Comparison of ENCODE assay signal across 23 mouse cellular contexts in the genomic region with DNA sequence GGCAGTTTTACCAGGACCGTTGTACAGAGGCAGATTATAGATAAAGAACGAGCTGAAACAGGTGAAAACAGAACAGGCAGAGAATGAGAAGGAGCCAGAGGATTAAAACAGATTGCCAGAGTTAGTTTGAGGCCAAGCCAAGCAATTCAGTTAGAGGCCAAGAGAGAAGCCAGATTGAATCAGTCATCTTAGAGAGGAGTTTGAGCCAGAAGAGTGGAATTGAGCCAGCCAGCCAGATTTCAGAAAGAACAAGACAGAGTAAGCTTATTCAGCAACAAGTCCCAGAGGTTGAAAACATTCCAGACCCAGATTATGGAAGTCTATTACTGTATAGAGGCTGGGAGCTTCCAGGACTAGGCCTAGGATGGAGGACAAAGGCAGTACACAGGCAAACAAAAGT.
A peak's percentile ranks its signal among the peaks of the same experiment; 100 is the strongest.
DNase-seq lines count a peak whose midpoint lies in the region; ATAC-seq and TF ChIP-seq lines count a peak whose summit lies in the region.
"Had no signal": no experiment of that assay in that cellular context is flagged by ENCODE, and none has a peak within 500 bp of the region (broad histone marks: within the 10 kb centered on the region; RNA-seq: fewer than 3 reads in every experiment).

No protein-coding gene starts in this region.

- no peak overlapping the region for H3K4me3 ChIP-seq in forebrain, postnatal 0 days (ENCODE audit: low read depth, low read length)
- no peak overlapping the region for H3K4me3 ChIP-seq in forebrain, embryonic 13.5 days
- H3K4me3 ChIP-seq: embryonic facial prominence, embryonic 12.5 days; embryonic facial prominence, embryonic 15.5 days; gastrocnemius, adult 2 months; hindbrain, embryonic 13.5 days; intestine, embryonic 15.5 days had no signal

- ATAC-seq in forebrain, postnatal 0 days: no peak
- ATAC-seq in forebrain, embryonic 13.5 days: no peak
- ATAC-seq: CD4-positive, CD25-positive, alpha-beta regulatory T cell, adult 4 months; forebrain, embryonic 16.5 days; hindbrain, embryonic 16.5 days; intestine, embryonic 15.5 days had no signal

- no peaks in the 10 kb centered on the region for H3K4me1 ChIP-seq in forebrain, postnatal 0 days (ENCODE audit: insufficient read depth)
- H3K4me1 ChIP-seq in forebrain, embryonic 13.5 days: no peaks in the 10 kb centered on the region
- H3K4me1 ChIP-seq: embryonic facial prominence, embryonic 12.5 days; embryonic facial prominence, embryonic 15.5 days; hindbrain, embryonic 13.5 days; intestine, embryonic 15.5 days had no signal

- no peaks in the 10 kb centered on the region for H3K27me3 ChIP-seq in forebrain, postnatal 0 days (ENCODE audit: insufficient read depth, low read length)
- no peaks in the 10 kb centered on the region for H3K27me3 ChIP-seq in forebrain, embryonic 13.5 days
- H3K27me3 ChIP-seq: embryonic facial prominence, embryonic 12.5 days; embryonic facial prominence, embryonic 15.5 days; hindbrain, embryonic 13.5 days; intestine, embryonic 15.5 days had no signal

- DNase-seq in forebrain, postnatal 0 days: peak; percentile 11
- DNase-seq in brain, embryonic 14.5 days (ENCODE audit: low read depth): peak; percentile 34
- peak; percentile 82 for DNase-seq in fat pad, adult 2 months (ENCODE audit: extremely low read depth, low read depth, low spot score)
- DNase-seq in ovary, postnatal 10 days (ENCODE audit: low spot score): no peak
- DNase-seq in gastrocnemius, postnatal 25 days: no peak
- DNase-seq: adrenal gland, adult 2 months; adrenal gland, postnatal 14 days; cerebellum, adult 11-12 months; cerebellum, adult 8-10 months; cerebellum, postnatal 14 days; gastrocnemius, adult 2 months; gastrocnemius, postnatal 36 days; heart, adult 11 months; kidney, adult 11 months had no signal

- no peak for TF ChIP-seq POLR2A in brain, embryonic 14.5 days (IDR thresholded peaks at IDR 0.05; ENCODE audit: borderline replicate concordance, extremely low read depth, insufficient read depth, insufficient read length, poor library complexity, severe bottlenecking)

- no peaks in the 10 kb centered on the region for H3K36me3 ChIP-seq in forebrain, postnatal 0 days (ENCODE audit: insufficient read depth)
- no peaks in the 10 kb centered on the region for H3K36me3 ChIP-seq in forebrain, embryonic 13.5 days (ENCODE audit: poor library complexity, severe bottlenecking)
- H3K36me3 ChIP-seq: embryonic facial prominence, embryonic 12.5 days; embryonic facial prominence, embryonic 15.5 days; hindbrain, embryonic 13.5 days; intestine, embryonic 15.5 days had no signal

- H3K27ac ChIP-seq in forebrain, postnatal 0 days (ENCODE audit: low read depth, low read length): no peak overlapping the region
- H3K27ac ChIP-seq in forebrain, embryonic 13.5 days: no peak overlapping the region
- H3K27ac ChIP-seq: embryonic facial prominence, embryonic 12.5 days; embryonic facial prominence, embryonic 15.5 days; gastrocnemius, adult 2 months; hindbrain, embryonic 13.5 days; intestine, embryonic 15.5 days had no signal

- WGBS in forebrain, postnatal 0 days: 77% methylated on average over 2 of the region's 2 CpGs
- WGBS in forebrain, embryonic 13.5 days: 91% methylated on average over 2 of the region's 2 CpGs

- no peak for TF ChIP-seq CTCF in forebrain, postnatal 0 days (IDR thresholded peaks at IDR 0.05; ENCODE audit: low read depth)
- TF ChIP-seq CTCF in brain, embryonic 14.5 days (IDR thresholded peaks at IDR 0.05; ENCODE audit: borderline replicate concordance, extremely low read depth, insufficient read depth, insufficient read length): no peak

- H3K9ac ChIP-seq in forebrain, postnatal 0 days: no peak overlapping the region
- no peak overlapping the region for H3K9ac ChIP-seq in forebrain, embryonic 13.5 days
- H3K9ac ChIP-seq: embryonic facial prominence, embryonic 12.5 days; embryonic facial prominence, embryonic 15.5 days; hindbrain, embryonic 13.5 days; intestine, embryonic 15.5 days had no signal

- H3K9me3 ChIP-seq in forebrain, postnatal 0 days (ENCODE audit: low read length): 0 out of 2 replicates have a peak, but pooled peaks cover 3% of the 10 kb centered on the region
- H3K9me3 ChIP-seq in forebrain, embryonic 13.5 days (replicated peaks): no peaks in the 10 kb centered on the region
- H3K9me3 ChIP-seq: embryonic facial prominence, embryonic 12.5 days; embryonic facial prominence, embryonic 15.5 days; hindbrain, embryonic 13.5 days; intestine, embryonic 15.5 days had no signal

- H3K4me2 ChIP-seq in forebrain, postnatal 0 days (ENCODE audit: low read depth): no peak overlapping the region
- H3K4me2 ChIP-seq in forebrain, embryonic 13.5 days: no peak overlapping the region
- H3K4me2 ChIP-seq: embryonic facial prominence, embryonic 12.5 days; embryonic facial prominence, embryonic 15.5 days; heart, embryonic 11.5 days; hindbrain, embryonic 13.5 days; intestine, embryonic 15.5 days had no signal

Comparison
In these comparisons a context has a peak if more than half of its experiments do, and no peak if none do; other contexts are left out.
1. DNase-seq: peak in forebrain, postnatal 0 days (single experiment), brain, embryonic 14.5 days (single experiment) and fat pad, adult 2 months (single experiment); none in ovary, postnatal 10 days (single experiment) and gastrocnemius, postnatal 25 days (single experiment).